Mouse (Mus musculus) lung, embryonic 16.5 days (tissue): ENCODE data around the gene Syde2. TPM values are rescaled to one million over a fixed set of nuclear protein-coding genes. Genes with fewer than 3 reads are reported as not detected.
A peak's percentile ranks its signal among the peaks of the same experiment; 100 is the strongest.

Source experiments
- ATAC-seq: fragments of 200-750 bp; cut with Nextera tagmentation; 2 replicates; pipeline ENCODE4 v1.8.0; 2017; ENCODE audit warnings: low read depth, mild to moderate bottlenecking, moderate library complexity
- H3K27ac ChIP-seq: fragments of 300-500 bp; sonication (generic); 2 replicates; pipeline ENCODE4 v1.5.1; 2014; ENCODE audit warnings: mild to moderate bottlenecking, control low read depth, low read length
- H3K27me3 ChIP-seq: fragments of 300-500 bp; sonication (generic); 2 replicates; pipeline ENCODE4 v1.6.1; 2014; ENCODE audit warnings: low read depth, low read length, mixed read lengths; ENCODE audit not compliant: control insufficient read depth, insufficient read depth
- H3K36me3 ChIP-seq: fragments of 300-500 bp; sonication (generic); 2 replicates; pipeline ENCODE4 v1.6.1; 2014; ENCODE audit warnings: low read length; ENCODE audit not compliant: control insufficient read depth, insufficient read depth
- H3K4me1 ChIP-seq: fragments of 300-500 bp; sonication (generic); replicated peaks from 2 replicates; pipeline ENCODE4 v1.6.1; 2014; ENCODE audit warnings: low read length, mixed read lengths; ENCODE audit not compliant: control insufficient read depth, insufficient read depth
- H3K4me2 ChIP-seq: fragments of 300-500 bp; sonication (generic); 2 replicates; pipeline ENCODE4 v1.6.1; 2014; ENCODE audit warnings: low read depth, low read length, control low read depth
- H3K4me3 ChIP-seq: fragments of 300-500 bp; sonication (generic); 2 replicates; pipeline ENCODE4 v1.5.1; 2014; ENCODE audit warnings: mild to moderate bottlenecking, low read length, control low read depth
- H3K9ac ChIP-seq: fragments of 300-500 bp; sonication (generic); 2 replicates; pipeline ENCODE4 v1.6.1; 2014; ENCODE audit warnings: low read length, control low read depth
- H3K9me3 ChIP-seq: fragments of 300-500 bp; sonication (generic); 2 replicates; pipeline ENCODE4 v1.6.1; 2016; ENCODE audit warnings: low read length; ENCODE audit not compliant: control insufficient read depth
- WGBS: fragments of 180-500 bp; shearing (Covaris S2); extraction: QIAGEN DNeasy Blood & Tissue Kit; methylation state at CpG from one replicate; pipeline ENCODE4 v1.1.7; 2014; 5-methylcytosine and 5-hydroxymethylcytosine counted together
- polyA plus RNA-seq: library from polyadenylated mRNA; unstranded; fragments of >200 nt; fragmentation: Nextera tagmentation; extraction: Ambion mirVana; gene quantifications from 2 replicates; pipeline ENCODE4 v1.2.1, GENCODE M21; 2015

The Syde2 gene
- polyA plus RNA-seq, 1 experiment from 2014 or later: 2.4 TPM

DNA sequence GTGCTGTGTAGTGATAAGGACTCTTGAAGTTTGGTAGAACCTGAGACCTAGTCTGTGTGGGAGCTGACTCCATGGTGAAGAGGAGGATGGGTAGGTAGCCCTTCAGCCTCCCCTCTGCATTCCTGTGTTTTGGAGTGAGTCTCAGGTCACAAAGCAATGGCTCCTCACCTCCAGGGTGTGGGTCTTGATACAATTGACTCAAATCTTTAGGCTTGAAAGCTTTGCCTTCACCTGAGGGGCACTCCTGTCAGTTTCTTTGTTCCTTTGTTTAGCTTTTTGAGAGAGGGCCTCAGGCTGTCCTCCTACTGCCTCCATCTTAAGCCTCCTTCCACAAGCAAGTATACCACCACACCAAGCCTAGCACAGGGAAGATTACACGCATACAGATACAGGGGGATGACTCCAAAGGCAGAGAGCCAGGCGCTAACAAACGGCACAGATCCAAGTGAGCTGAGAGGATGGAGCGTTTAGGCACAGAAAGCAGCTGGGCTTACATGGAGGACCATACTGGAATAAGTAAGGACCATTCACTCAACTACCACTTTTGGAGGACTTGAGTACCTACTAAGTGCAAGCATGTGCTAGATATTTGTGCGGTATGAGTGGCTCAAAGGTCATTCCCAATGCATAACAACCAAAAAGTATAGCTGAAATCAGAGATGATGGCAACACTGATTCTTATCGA lies 1.2 kb upstream of the Syde2 start:
- H3K4me2 ChIP-seq: peak overlapping the region; percentile 80; the same call in 1 of the 2 replicates
- H3K9me3 ChIP-seq: peaks cover 3% of the 10 kb centered on the region; the same call in 1 of the 2 replicates
- H3K36me3 ChIP-seq: no peaks in the 10 kb centered on the region
- peak overlapping the region; percentile 4 for H3K27ac ChIP-seq
- 39% methylated on average over 6 of the region's 6 CpGs for WGBS
- no peaks in the 10 kb centered on the region for H3K27me3 ChIP-seq
- no peak for ATAC-seq
- no peak overlapping the region for H3K9ac ChIP-seq
- peaks cover 14% of the 10 kb centered on the region; the same call in 1 of the 2 replicates for H3K4me1 ChIP-seq
- peak overlapping the region; percentile 77; the same call in 1 of the 2 replicates for H3K4me3 ChIP-seq

DNA sequence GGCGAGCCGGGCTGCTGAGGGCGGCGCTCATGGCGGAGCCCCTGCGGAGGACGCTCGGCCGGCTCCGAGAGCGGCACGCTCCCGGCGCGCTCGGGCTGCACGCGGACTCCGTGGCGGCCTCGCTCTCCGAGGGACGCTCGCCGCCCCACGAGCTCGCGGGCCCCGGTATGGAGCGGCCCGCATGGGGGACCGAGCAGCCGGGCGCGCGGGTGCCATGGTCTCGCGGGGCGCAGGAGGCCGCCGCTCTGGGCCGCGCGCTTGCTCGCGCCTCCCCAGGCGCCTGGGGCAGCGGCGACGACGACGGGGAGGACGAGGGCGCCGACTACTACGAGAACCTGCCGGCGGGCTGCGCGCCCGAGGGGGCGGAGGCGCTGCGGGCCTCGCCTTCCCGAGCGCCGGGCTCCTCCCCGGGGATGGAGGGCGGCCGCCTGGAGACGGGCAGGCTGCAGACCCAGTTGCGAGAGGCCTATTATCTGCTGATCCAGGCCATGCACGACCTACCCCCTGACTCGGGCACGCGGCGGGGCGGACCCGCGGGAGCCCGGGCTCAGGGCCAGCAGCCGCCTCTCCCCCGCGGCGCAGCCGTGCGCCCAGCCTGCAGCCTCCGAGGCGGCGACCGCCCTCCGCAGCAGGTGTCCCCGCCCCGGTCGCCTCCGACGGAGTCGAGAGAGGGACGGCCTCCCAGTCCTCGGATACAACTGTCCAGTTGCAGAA lies 457 bp downstream of the Syde2 start:
- no peaks in the 10 kb centered on the region for H3K27me3 ChIP-seq
- peak; percentile 79 for ATAC-seq
- peak overlapping the region; percentile 88 for H3K9ac ChIP-seq
- peaks cover 2% of the 10 kb centered on the region; the same call in 1 of the 2 replicates for H3K9me3 ChIP-seq
- H3K4me2 ChIP-seq: peak overlapping the region; percentile 80
- 1% methylated on average over 50 of the region's 101 CpGs for WGBS
- no peaks in the 10 kb centered on the region for H3K36me3 ChIP-seq
- H3K4me3 ChIP-seq: peak overlapping the region; percentile 77
- peak overlapping the region; percentile 98 for H3K27ac ChIP-seq
- peaks cover 29% of the 10 kb centered on the region for H3K4me1 ChIP-seq

DNA sequence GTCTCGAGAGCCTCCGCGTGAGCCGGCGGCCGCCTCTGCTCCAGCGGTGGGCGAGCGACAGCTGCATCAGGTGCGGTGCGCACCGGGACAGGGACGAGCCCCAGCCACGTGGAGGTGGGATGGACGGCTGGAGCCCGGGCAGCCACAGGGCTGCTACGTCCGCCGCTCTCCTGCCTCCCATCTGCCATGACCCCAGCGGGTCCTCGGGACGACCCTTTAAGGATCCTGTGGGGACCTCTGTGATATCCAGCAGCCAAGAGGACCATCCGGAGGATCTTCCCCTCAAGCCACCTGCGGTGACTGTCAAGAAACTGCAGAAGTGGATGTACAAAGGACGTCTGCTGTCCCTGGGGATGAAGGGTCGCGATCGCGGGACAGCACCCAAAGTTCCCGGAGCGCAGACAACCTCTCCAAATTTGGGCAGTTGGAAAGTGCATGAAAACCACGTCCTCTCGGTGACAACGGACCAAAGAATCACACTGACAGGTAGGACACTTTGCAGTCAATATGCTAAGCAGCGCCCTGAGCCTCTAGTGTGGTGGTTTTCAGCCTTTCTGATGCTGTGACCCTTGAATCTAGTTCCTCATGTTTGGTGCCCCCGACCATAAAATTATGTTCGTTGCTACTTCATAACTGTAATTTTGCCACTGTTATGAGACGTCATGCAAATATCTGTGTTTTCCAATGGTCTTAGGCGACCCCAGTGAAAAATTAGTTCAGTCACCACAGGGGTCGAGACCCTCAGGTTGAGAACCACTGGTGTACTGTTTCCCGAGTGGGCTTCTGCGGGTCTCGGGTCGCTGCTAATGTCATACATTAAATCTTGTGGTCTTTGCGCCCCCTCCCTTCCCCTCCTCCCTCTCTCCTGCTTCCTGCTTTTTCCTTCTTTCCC lies 1.3 kb downstream of the Syde2 start:
- H3K36me3 ChIP-seq: no peaks in the 10 kb centered on the region
- H3K9me3 ChIP-seq: no peaks in the 10 kb centered on the region
- ATAC-seq: no peak
- H3K4me1 ChIP-seq: peaks cover 28% of the 10 kb centered on the region
- under 1% methylated on average over 45 of the region's 45 CpGs for WGBS
- H3K4me3 ChIP-seq: peak overlapping the region; percentile 77
- H3K4me2 ChIP-seq: peak overlapping the region; percentile 80
- H3K9ac ChIP-seq: peak overlapping the region; percentile 88
- H3K27ac ChIP-seq: peak overlapping the region; percentile 98
- no peaks in the 10 kb centered on the region for H3K27me3 ChIP-seq

- WGBS: 11% methylated on average over 11 of the region's 11 CpGs
- no peak for ATAC-seq
- H3K9ac ChIP-seq: peak overlapping the region; percentile 88
- H3K4me3 ChIP-seq: peak overlapping the region; percentile 77
- H3K27ac ChIP-seq: no peak overlapping the region; the same call in 1 of the 2 replicates
- peak overlapping the region; percentile 80 for H3K4me2 ChIP-seq
- H3K36me3 ChIP-seq: no peaks in the 10 kb centered on the region
- H3K4me1 ChIP-seq: peaks cover 25% of the 10 kb centered on the region
- H3K9me3 ChIP-seq: no peaks in the 10 kb centered on the region
- no peaks in the 10 kb centered on the region for H3K27me3 ChIP-seq
Observed at GRCm38 (mm10) chr3:145989576-145990081, 2.0 kb downstream of the Syde2 start.

GRCm38 (mm10) chr3:145991130-145991529 lies 3.5 kb downstream of the Syde2 start:
- Histone ChIP-seq H3K4me3 (peak overlapping the region; percentile 16; the same call in 1 of the 2 replicates), H3K4me1 (peaks cover 19% of the 10 kb centered on the region), H3K36me3 (no peaks in the 10 kb centered on the region)

DNA sequence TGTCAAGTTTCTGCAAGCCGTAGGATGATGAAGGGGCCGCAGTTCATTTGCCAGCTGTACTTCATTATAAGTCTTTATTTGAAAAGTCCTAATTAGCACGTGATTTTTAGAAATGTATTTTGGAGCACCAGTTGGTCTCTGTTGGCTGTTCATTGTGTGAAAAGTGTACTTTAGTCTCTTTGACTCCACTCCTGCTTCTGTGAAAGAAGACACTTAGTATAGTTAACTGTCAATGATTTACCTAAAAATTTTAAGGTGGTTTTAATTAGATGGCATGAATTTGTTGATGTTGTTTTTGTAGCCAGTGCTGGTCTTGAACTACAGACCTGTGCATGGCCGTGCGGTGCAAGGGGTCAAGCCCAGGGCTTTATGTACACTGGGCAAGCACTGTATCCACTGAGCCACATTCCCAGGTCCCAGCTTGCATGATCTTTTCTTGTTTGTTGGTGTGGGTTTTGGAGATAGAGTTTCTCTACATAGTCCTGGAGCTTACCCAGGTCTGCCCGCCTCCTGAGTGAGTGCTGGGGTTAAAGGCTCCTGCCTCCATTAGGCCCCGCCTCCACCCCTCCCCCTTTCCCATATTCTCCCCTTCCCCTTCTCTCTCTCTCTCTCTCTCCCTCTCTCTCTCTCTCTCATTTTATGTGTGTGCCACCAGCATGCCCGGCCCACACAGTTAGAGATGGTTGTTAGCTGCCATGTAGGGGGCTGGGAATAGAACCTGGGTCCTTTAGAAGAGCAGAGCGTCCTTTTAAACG lies 4.5 kb downstream of the Syde2 start:
- 73% methylated on average over 10 of the region's 10 CpGs for WGBS
- Histone ChIP-seq H3K4me3 (no peak overlapping the region), H3K4me1 (peaks cover 18% of the 10 kb centered on the region), H3K9ac (no peak overlapping the region), H3K27ac (peak overlapping the region; percentile 73), H3K27me3 (no peaks in the 10 kb centered on the region), H3K9me3 (no peaks in the 10 kb centered on the region), H3K36me3 (no peaks in the 10 kb centered on the region), H3K4me2 (peak overlapping the region; percentile 10; the same call in 1 of the 2 replicates)
- no peak for ATAC-seq

More at GRCm38 (mm10) chr3:145991130-145991529, 3.5 kb downstream of the Syde2 start:
- WGBS: 69% methylated on average over 13 of the region's 13 CpGs
- Histone ChIP-seq H3K9ac (no peak overlapping the region), H3K4me2 (peak overlapping the region; percentile 25), H3K27ac (no peak overlapping the region), H3K27me3 (no peaks in the 10 kb centered on the region), H3K9me3 (no peaks in the 10 kb centered on the region)
- ATAC-seq: no peak

- Histone ChIP-seq H3K4me2 (peak overlapping the region; percentile 10; the same call in 1 of the 2 replicates), H3K27me3 (no peaks in the 10 kb centered on the region), H3K9ac (0 out of 2 replicates have a peak overlapping the region, but pooled peaks have one; percentile 31), H3K4me1 (peaks cover 18% of the 10 kb centered on the region), H3K27ac (peak overlapping the region; percentile 73), H3K4me3 (no peak overlapping the region), H3K9me3 (no peaks in the 10 kb centered on the region), H3K36me3 (no peaks in the 10 kb centered on the region)
- 54% methylated on average over 10 of the region's 10 CpGs for WGBS
- peak; percentile 42 for ATAC-seq
Observed at GRCm38 (mm10) chr3:145992796-145993195, 5.1 kb downstream of the Syde2 start.

GRCm38 (mm10) chr3:145993481-145994201 lies 6.0 kb downstream of the Syde2 start:
- WGBS: 75% methylated on average over 14 of the region's 14 CpGs
- H3K9ac ChIP-seq: no peak overlapping the region
- H3K36me3 ChIP-seq: peaks cover 3% of the 10 kb centered on the region
- H3K4me3 ChIP-seq: no peak overlapping the region
- H3K9me3 ChIP-seq: no peaks in the 10 kb centered on the region
- no peaks in the 10 kb centered on the region for H3K27me3 ChIP-seq
- peak overlapping the region; percentile 73; the same call in 1 of the 2 replicates for H3K27ac ChIP-seq
- no peak overlapping the region for H3K4me2 ChIP-seq
- H3K4me1 ChIP-seq: peaks cover 18% of the 10 kb centered on the region
- no peak for ATAC-seq
